Mouse (Mus musculus) spleen, postnatal 4 days (tissue): ENCODE data around the gene Gja4.

Experiments
- DNase-seq, 2 experiments: peaks; one replicate each; pipeline ENCODE4 v3.0.0; 2022; ENCODE audit warnings: low spot score in 2 of 2

Gja4 gene

GRCm38 (mm10) chr4:127324296-127324695 is 10.5 kb upstream of the Gja4 start:
- DNase-seq: no peak

DNA sequence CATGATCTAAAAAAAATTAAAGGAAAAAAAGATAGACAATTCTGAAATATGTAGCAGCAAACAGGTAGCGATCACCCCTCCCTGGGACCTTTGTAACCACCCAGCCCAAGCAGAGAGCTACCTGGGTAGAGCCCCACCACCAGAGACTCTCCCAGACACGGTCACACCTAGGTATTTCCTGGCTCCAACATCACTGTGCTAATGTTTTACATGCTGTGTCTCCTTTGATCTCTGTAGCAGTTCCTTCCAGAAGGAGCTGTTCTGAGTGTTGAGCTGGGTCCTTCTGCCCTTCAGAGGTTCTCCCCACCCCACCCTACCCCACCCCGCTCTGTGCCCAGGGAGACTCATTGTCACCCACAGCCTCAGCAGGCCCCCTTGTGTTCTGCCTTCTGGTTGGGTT is 9.8 kb upstream of the Gja4 start:
- DNase-seq: no peak

DNA sequence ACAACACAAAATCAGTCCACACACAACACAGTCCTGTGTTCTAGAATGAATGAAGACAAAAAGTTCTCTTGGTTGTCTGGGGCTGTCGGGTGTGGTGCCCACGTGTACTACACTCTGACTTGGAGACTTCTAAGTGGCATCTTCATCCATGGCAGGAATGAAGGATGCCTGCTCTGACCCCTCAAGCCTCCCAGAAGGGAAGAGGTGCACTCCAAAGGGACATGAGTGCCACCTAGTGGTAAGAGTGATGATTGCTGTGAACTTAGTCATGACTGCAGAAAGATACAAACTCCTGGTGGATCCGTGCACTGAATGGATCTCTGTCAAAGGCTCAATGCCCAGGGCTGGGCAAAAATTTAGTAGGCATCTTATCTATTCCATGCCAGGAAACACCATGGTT is 5.8 kb upstream of the Gja4 start:
- peak; percentile 48 to 79 for DNase-seq

GRCm38 (mm10) chr4:127317143-127317542 is 3.3 kb upstream of the Gja4 start:
- DNase-seq: no peak

DNA sequence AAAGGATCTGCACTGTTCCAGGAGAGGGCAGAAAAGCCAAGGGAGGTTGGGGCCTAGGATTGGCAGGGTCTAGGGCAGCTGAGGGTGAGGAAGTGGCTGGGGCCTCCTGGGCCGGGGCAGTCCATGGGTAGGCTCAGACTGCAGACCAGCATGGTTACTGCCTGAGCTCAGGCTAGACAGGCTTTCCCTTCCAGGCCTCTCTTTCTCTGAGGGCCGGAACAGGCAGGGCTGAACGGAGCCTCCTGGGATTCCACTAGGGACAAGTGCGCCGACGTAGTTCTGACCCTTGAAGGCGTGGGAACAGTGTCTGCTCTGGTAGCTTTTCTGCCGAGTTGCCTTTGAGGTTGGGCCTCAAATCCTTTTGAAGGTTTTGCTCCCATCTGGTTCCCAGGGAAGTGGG is 1.9 kb upstream of the Gja4 start:
- no peak for DNase-seq

- DNase-seq: no peak
These were observed 746 bp upstream of the Gja4 start for GRCm38 (mm10) chr4:127314585-127314984.

DNA sequence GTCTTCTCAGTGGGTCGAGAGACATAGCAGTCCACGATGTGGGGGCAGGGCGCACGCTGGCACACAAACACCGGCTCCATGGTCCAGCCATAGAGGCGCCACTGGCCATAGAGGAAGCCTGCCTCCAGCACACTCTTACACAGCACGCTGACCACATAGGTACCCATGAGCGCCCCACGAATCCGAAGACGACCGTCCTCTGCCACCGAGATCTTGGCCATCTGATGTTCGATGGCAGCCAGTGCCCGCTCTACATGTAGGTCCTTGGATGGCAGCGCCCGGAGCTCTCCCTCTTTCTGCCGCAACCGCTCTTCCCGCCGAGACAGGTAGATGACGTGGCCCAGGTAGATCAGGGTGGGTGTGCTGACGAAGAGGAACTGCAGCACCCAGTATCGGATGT is 1.5 kb downstream of the Gja4 start:
- DNase-seq: no peak

- no peak for DNase-seq
These were observed 2.3 kb downstream of the Gja4 start for GRCm38 (mm10) chr4:127311561-127311960.

DNA sequence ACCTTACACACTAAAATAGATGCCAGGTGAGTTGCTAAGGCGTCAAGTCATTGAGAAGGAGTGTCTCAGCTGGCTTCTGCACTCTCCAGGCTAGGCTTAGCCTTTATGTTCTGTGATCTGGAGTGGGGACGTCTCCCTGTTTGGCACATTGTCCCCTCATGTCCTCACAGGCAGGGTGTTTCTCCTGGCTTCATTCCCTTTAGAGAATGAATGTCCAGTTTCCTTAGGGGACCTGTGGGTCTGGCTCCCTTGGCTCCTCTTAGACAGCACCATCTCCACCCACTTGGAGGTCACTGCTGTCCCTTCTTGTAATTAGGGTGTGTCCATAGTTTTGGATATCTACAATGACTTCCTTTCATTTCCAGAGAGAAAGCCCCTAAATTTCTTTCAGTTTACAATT is 6.9 kb downstream of the Gja4 start:
- DNase-seq: no peak

DNA sequence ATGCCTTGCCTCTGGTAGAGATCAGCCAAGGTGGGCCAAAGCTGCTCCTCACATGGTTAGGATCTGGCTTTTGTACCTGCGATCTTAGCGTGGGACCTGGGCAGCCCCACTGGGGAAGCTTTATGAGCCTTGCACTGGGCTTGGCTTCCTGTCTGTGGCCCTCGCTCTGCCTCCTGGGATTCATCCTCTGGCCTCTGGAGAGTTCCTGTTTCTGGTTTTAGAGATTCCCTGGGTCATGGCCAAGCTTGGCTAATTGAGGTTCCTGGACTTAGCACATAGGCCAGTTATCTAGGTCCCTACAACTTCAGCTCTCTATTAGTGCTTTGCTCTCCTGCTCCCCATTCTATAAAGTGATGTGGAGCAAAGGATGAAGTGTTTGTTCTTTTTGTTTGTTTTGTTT is 10.0 kb downstream of the Gja4 start:
- no peak for DNase-seq

DNA sequence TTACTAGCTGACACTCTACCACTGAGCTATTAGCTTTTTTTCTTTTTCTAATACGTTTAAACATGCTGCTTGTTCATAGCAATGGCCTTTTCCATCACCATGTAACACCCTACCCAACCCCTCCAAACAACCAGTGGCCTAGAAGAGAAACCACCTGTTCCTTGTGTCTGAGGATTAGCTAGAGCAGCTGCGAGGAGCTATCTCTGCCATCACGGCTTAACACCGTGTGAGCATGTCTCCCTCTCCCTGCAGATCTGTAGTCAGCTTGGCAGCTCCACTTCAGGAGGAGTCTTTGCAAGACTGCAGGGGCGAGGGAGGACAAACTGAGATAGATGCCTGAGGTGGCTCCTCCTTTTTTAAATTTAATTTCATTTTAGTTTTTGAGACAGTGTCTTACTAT is 13.3 kb downstream of the Gja4 start:
- DNase-seq: no peak

DNA sequence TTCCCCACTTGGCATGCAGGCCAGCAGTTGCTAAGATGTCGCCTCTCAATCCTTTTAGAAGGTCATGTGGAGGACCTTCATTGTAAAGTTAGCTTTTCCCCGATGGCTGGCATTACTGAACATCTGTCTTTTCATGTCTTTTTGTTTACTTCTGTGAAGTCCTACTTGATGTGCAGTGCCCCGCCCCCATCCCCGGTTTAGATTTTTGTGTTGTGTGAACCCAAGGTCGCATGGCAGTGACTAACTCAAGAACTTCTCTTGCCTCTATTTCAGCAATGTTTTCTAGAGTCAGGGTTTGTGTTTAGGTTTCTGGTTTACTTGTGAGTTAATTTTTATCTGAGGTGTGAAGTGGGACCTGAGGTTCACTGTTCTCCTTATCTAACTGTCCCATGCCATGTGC is 21.2 kb downstream of the Gja4 start:
- no peak for DNase-seq

GRCm38 (mm10) chr4:127289039-127289548 is 24.7 kb downstream of the Gja4 start:
- DNase-seq: no peak

GRCm38 (mm10) chr4:127286907-127287306 is 26.9 kb downstream of the Gja4 start:
- DNase-seq: no peak

DNA sequence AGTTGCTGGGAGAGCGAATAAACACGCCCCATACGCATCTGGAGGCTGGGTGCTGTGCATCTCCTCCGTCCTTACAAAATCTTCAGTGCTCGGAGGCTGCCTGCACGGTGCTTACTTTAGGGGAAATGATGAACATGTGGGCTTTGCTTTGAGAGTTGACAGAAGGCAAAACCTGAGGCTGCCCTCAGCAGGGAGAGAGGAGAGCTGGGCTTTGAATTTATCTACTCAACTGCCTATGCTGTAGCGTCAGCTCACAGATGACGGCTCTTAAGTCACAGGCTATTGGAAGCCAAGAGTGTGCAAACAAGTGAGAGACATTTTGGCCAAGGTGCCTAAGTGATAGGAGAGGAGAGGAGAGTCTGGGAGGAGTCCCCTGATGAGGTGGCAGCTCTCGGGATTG is 34.6 kb downstream of the Gja4 start:
- DNase-seq: no peak

GRCm38 (mm10) chr4:127278451-127279001 is 35.3 kb downstream of the Gja4 start:
- no peak for DNase-seq

GRCm38 (mm10) chr4:127264183-127264554 is 49.7 kb downstream of the Gja4 start:
- DNase-seq: no peak

GRCm38 (mm10) chr4:127263438-127264182 is 50.2 kb downstream of the Gja4 start:
- no peak for DNase-seq

GRCm38 (mm10) chr4:127261601-127262000 is 52.2 kb downstream of the Gja4 start:
- DNase-seq: no peak
